Comparison of ENCODE assay signal across 32 mouse cellular contexts in genomic region chr4:11129269-11129668, GRCm38 (mm10). TPM values are rescaled to one million over a fixed set of nuclear protein-coding genes. Genes with fewer than 3 reads are reported as not detected.
DNase-seq lines count a peak whose midpoint lies in the region; ATAC-seq and TF ChIP-seq lines count a peak whose summit lies in the region.
"Had no signal": no experiment of that assay in that cellular context is flagged by ENCODE, and none has a peak within 500 bp of the region (broad histone marks: within the 10 kb centered on the region; RNA-seq: fewer than 3 reads in every experiment).

No protein-coding gene starts in this region.

- no peaks in the 10 kb centered on the region for H3K36me3 ChIP-seq in liver, embryonic 12.5 days
- no peaks in the 10 kb centered on the region for H3K36me3 ChIP-seq in liver, postnatal 0 days (replicated peaks; ENCODE audit: insufficient read depth, low read length)
- H3K36me3 ChIP-seq in liver, embryonic 15.5 days (replicated peaks): no peaks in the 10 kb centered on the region
- H3K36me3 ChIP-seq: embryonic facial prominence, embryonic 13.5 days; forebrain, embryonic 15.5 days; G1E; heart, embryonic 12.5 days; hindbrain, embryonic 13.5 days; limb, embryonic 10.5 days; limb, embryonic 15.5 days; lung, embryonic 15.5 days; midbrain, embryonic 10.5 days; midbrain, embryonic 15.5 days; neural tube, embryonic 15.5 days had no signal

- H3K9ac ChIP-seq in liver, embryonic 12.5 days: no peak overlapping the region
- H3K9ac ChIP-seq in liver, postnatal 0 days (replicated peaks): no peak overlapping the region
- no peak overlapping the region for H3K9ac ChIP-seq in liver, embryonic 15.5 days
- H3K9ac ChIP-seq: embryonic facial prominence, embryonic 13.5 days; forebrain, embryonic 15.5 days; heart, embryonic 12.5 days; hindbrain, embryonic 13.5 days; limb, embryonic 15.5 days; lung, embryonic 15.5 days; midbrain, embryonic 15.5 days; neural tube, embryonic 15.5 days had no signal

- no peak for TF ChIP-seq POLR2A in bone marrow, adult 2 months (IDR thresholded peaks at IDR 0.05; ENCODE audit: borderline replicate concordance, control insufficient read depth, low read depth, low read length)

- H3K4me1 ChIP-seq in liver, embryonic 12.5 days: peaks cover 42% of the 10 kb centered on the region
- peaks cover 30% of the 10 kb centered on the region for H3K4me1 ChIP-seq in liver, postnatal 0 days (ENCODE audit: insufficient read depth)
- H3K4me1 ChIP-seq in bone marrow, adult 2 months (ENCODE audit: control insufficient read depth, insufficient read depth, low read length): peaks cover 5% of the 10 kb centered on the region
- peaks cover 48% of the 10 kb centered on the region for H3K4me1 ChIP-seq in liver, embryonic 15.5 days (replicated peaks)
- H3K4me1 ChIP-seq: forebrain, embryonic 15.5 days; heart, embryonic 12.5 days; hindbrain, embryonic 13.5 days; lung, embryonic 15.5 days; midbrain, embryonic 10.5 days; midbrain, embryonic 15.5 days; neural tube, embryonic 15.5 days had no signal

- H3K27ac ChIP-seq in liver, embryonic 12.5 days: peak overlapping the region; percentile 89
- H3K27ac ChIP-seq in liver, postnatal 0 days (ENCODE audit: low read depth): no peak overlapping the region
- H3K27ac ChIP-seq in bone marrow, adult 2 months (ENCODE audit: control insufficient read depth, insufficient read depth, low read depth, low read length, poor library complexity): peak overlapping the region; percentile 41; the same call in 1 of the 2 replicates
- H3K27ac ChIP-seq in liver, embryonic 15.5 days (replicated peaks): peak overlapping the region; percentile 77
- H3K27ac ChIP-seq: embryonic facial prominence, embryonic 13.5 days; forebrain, embryonic 15.5 days; heart, adult 2 months; hindbrain, embryonic 13.5 days; limb, embryonic 10.5 days; limb, embryonic 15.5 days; lung, embryonic 15.5 days; midbrain, embryonic 10.5 days; midbrain, embryonic 15.5 days; neural tube, embryonic 15.5 days; stomach, postnatal 0 days had no signal

- H3K4me3 ChIP-seq in liver, embryonic 12.5 days: no peak overlapping the region
- no peak overlapping the region for H3K4me3 ChIP-seq in liver, postnatal 0 days (ENCODE audit: low read depth, low read length)
- no peak overlapping the region for H3K4me3 ChIP-seq in bone marrow, adult 2 months (replicated peaks; ENCODE audit: control insufficient read depth, low read depth, low read length)
- H3K4me3 ChIP-seq in liver, embryonic 15.5 days (replicated peaks): no peak overlapping the region
- H3K4me3 ChIP-seq: embryonic facial prominence, embryonic 13.5 days; forebrain, embryonic 15.5 days; heart, adult 2 months; heart, embryonic 12.5 days; hindbrain, embryonic 13.5 days; limb, embryonic 10.5 days; limb, embryonic 15.5 days; lung, embryonic 15.5 days; midbrain, embryonic 10.5 days; midbrain, embryonic 15.5 days; neural tube, embryonic 15.5 days had no signal

- no peak for DNase-seq in liver, postnatal 0 days
- no peak for DNase-seq in right cerebral cortex, adult 2 months (ENCODE audit: low spot score in 2 of 2)
- DNase-seq in kidney, postnatal 14 days: no peak
- DNase-seq: adrenal gland, postnatal 36 days; cerebellum, adult 11 months; cerebellum, adult 9-10 months; embryo, embryonic 11 days; heart, adult 2 months; heart, postnatal 4 days; retina, postnatal 1 day; right cerebral cortex, postnatal 25 days; spleen, adult 18-20 months; thymus, adult 18-20 months; thymus, postnatal 25 days had no signal

- ATAC-seq in liver, embryonic 12.5 days: no peak
- no peak for ATAC-seq in liver, postnatal 0 days
- no peak for ATAC-seq in liver, embryonic 15.5 days (ENCODE audit: insufficient read depth)
- ATAC-seq in inflammation-experienced regulatory T-cells, adult 6 months: no peak
- ATAC-seq: forebrain, embryonic 15.5 days; intestine, postnatal 0 days; midbrain, embryonic 15.5 days; Patski had no signal

- peak overlapping the region; percentile 47; the same call in 1 of the 2 replicates for H3K4me2 ChIP-seq in liver, embryonic 12.5 days
- H3K4me2 ChIP-seq in liver, postnatal 0 days (ENCODE audit: low read depth, low read length): no peak overlapping the region
- no peak overlapping the region for H3K4me2 ChIP-seq in liver, embryonic 15.5 days
- H3K4me2 ChIP-seq: embryonic facial prominence, embryonic 13.5 days; forebrain, embryonic 15.5 days; heart, embryonic 12.5 days; hindbrain, embryonic 13.5 days; limb, embryonic 15.5 days; lung, embryonic 15.5 days; midbrain, embryonic 15.5 days; neural tube, embryonic 15.5 days had no signal

- no peak for TF ChIP-seq EP300 in liver, postnatal 0 days (IDR thresholded peaks at IDR 0.05; ENCODE audit: low read depth)

- H3K27me3 ChIP-seq in liver, embryonic 12.5 days (replicated peaks): no peaks in the 10 kb centered on the region
- no peaks in the 10 kb centered on the region for H3K27me3 ChIP-seq in liver, postnatal 0 days (ENCODE audit: insufficient read depth, low read length)
- no peaks in the 10 kb centered on the region for H3K27me3 ChIP-seq in liver, embryonic 15.5 days
- H3K27me3 ChIP-seq: embryonic facial prominence, embryonic 13.5 days; forebrain, embryonic 15.5 days; heart, embryonic 12.5 days; hindbrain, embryonic 13.5 days; limb, embryonic 15.5 days; lung, embryonic 15.5 days; midbrain, embryonic 15.5 days; neural tube, embryonic 15.5 days; Patski had no signal

- TF ChIP-seq CTCF in liver, postnatal 0 days (IDR thresholded peaks at IDR 0.05; ENCODE audit: low read depth): no peak
- TF ChIP-seq CTCF in bone marrow, adult 2 months (IDR thresholded peaks at IDR 0.05; ENCODE audit: control insufficient read depth, insufficient read depth, low read length): no peak

- H3K9me3 ChIP-seq in liver, embryonic 12.5 days (replicated peaks): no peaks in the 10 kb centered on the region
- no peaks in the 10 kb centered on the region for H3K9me3 ChIP-seq in liver, postnatal 0 days (ENCODE audit: low read length)
- H3K9me3 ChIP-seq in liver, embryonic 15.5 days (replicated peaks): no peaks in the 10 kb centered on the region
- H3K9me3 ChIP-seq: embryonic facial prominence, embryonic 13.5 days; forebrain, embryonic 15.5 days; hindbrain, embryonic 13.5 days; limb, embryonic 10.5 days; limb, embryonic 15.5 days; lung, embryonic 15.5 days; midbrain, embryonic 10.5 days; midbrain, embryonic 15.5 days; neural tube, embryonic 15.5 days had no signal

- 79% methylated on average over 5 of the region's 5 CpGs for WGBS in liver, embryonic 12.5 days (ENCODE audit: insufficient replicate concordance)
- 77% methylated on average over 5 of the region's 5 CpGs for WGBS in liver, postnatal 0 days (ENCODE audit: insufficient replicate concordance)
- 65% methylated on average over 5 of the region's 5 CpGs for WGBS in bone marrow, adult 2 months
- 77% methylated on average over 5 of the region's 5 CpGs for WGBS in liver, embryonic 15.5 days (ENCODE audit: insufficient replicate concordance)

RNA-seq across cellular contexts. Expression of gene Trp53inp1, which starts 27.0 kb away (rescaled TPM):
- polyA plus RNA-seq in liver, embryonic 12.5 days (2016; fragmentation: Nextera tagmentation; extraction: Ambion mirVana): 1.6 and 2.7 TPM in 2 replicates
- polyA plus RNA-seq in liver, postnatal 0 days (2015; fragmentation: Nextera tagmentation; extraction: Ambion mirVana): 4.4 and 6.9 TPM in 2 replicates
- polyA plus RNA-seq in bone marrow, adult 2 months (2011; ENCODE audit: insufficient read depth, insufficient read length, low replicate concordance, missing spikeins): 8.2 and 24.3 TPM in 2 replicates
- polyA plus RNA-seq in liver, embryonic 15.5 days (2015; fragmentation: Nextera tagmentation; extraction: Ambion mirVana): 2.8 and 3.2 TPM in 2 replicates
- 10 to 100 TPM; 88.4 to 98.4 (median 88.9) TPM for polyA plus RNA-seq in inflammation-experienced regulatory T-cells, adult 6 months (2017; shearing (Covaris generic))
